In the genomic region with DNA sequence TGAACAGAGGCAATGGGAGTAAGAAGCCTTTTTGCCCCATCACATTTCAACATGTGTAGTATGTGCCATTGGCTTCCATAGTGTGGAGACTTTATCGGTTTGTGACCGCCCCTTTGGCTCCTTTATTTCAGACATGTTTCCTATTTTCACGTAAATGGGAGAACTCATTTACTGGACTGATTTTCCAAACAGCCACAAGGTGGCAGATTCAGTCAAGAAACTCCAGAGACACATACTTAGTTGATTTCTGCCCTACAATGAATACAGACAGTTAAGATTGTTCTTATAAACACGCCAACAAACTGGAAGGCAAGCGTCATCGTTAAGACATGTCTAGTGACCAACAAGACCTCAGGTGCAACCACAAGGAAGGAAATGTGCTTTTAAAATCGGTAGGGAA, we compare ENCODE assay signal across 8 mouse cellular contexts. TPM values are rescaled to one million over a fixed set of nuclear protein-coding genes. Genes with fewer than 3 reads are reported as not detected.
DNase-seq lines count a peak whose midpoint lies in the region; ATAC-seq and TF ChIP-seq lines count a peak whose summit lies in the region.

No protein-coding gene starts in this region.

- intact Hi-C loops in heart, adult 2 months (cut with DNase I): loop anchor here (1.0 to 10.0 kb wide), 4 partner anchors 289 to 536 kb away; no protein-coding TSS in a partner anchor

- no peak for TF ChIP-seq EP300 in heart, adult 2 months (IDR thresholded peaks at IDR 0.05; ENCODE audit: insufficient read depth, low read depth, low read length)
- no peak for TF ChIP-seq EP300 in stomach, postnatal 0 days (optimal IDR thresholded peaks at IDR 0.05)

- H3K36me3 ChIP-seq in heart, adult 2 months (ENCODE audit: control insufficient read depth, insufficient read depth, low read length): no peaks in the 10 kb centered on the region
- no peaks in the 10 kb centered on the region for H3K36me3 ChIP-seq in heart, embryonic 10.5 days
- no peaks in the 10 kb centered on the region for H3K36me3 ChIP-seq in stomach, postnatal 0 days (ENCODE audit: control insufficient read depth, insufficient read depth, low read length)

- no peak for DNase-seq in heart, adult 2 months
- DNase-seq in heart, embryonic 10.5 days (ENCODE audit: low spot score): no peak
- DNase-seq in thymus, postnatal 0 days (ENCODE audit: low spot score): peak; percentile 58
- no peak for DNase-seq in thymus, postnatal 36 days
- peak; percentile 28 for DNase-seq in heart, postnatal 4 days
- no peak for DNase-seq in stomach, postnatal 0 days (ENCODE audit: low spot score)
- DNase-seq in urinary bladder, postnatal 4 days (ENCODE audit: low spot score in 2 of 2): no peak
- no peak for DNase-seq in layer of hippocampus, adult 9-10 months (ENCODE audit: low spot score)

- no peak overlapping the region for H3K4me3 ChIP-seq in heart, adult 2 months
- no peak overlapping the region for H3K4me3 ChIP-seq in heart, embryonic 10.5 days
- H3K4me3 ChIP-seq in stomach, postnatal 0 days (ENCODE audit: low read depth, low read length): no peak overlapping the region

- H3K9me3 ChIP-seq in heart, embryonic 10.5 days: no peaks in the 10 kb centered on the region
- no peaks in the 10 kb centered on the region for H3K9me3 ChIP-seq in stomach, postnatal 0 days (ENCODE audit: control insufficient read depth, low read length)

- TF ChIP-seq CTCF in heart, adult 2 months (IDR thresholded peaks at IDR 0.05): peak; percentile 90
- TF ChIP-seq CTCF in stomach, postnatal 0 days (IDR thresholded peaks at IDR 0.05; ENCODE audit: low read depth): peak; percentile 87

- H3K27ac ChIP-seq in heart, adult 2 months: no peak overlapping the region
- H3K27ac ChIP-seq in heart, embryonic 10.5 days: no peak overlapping the region
- no peak overlapping the region for H3K27ac ChIP-seq in stomach, postnatal 0 days (replicated peaks)

- WGBS in heart, adult 2 months: 30% methylated on average over 7 of the region's 7 CpGs
- 50% methylated on average over 7 of the region's 7 CpGs for WGBS in heart, embryonic 10.5 days
- 25% methylated on average over 7 of the region's 7 CpGs for WGBS in stomach, postnatal 0 days

- no peaks in the 10 kb centered on the region for H3K27me3 ChIP-seq in heart, adult 2 months (ENCODE audit: control insufficient read depth, insufficient read depth, low read length)
- H3K27me3 ChIP-seq in heart, embryonic 10.5 days (ENCODE audit: insufficient read depth, poor library complexity, severe bottlenecking): no peaks in the 10 kb centered on the region
- no peaks in the 10 kb centered on the region for H3K27me3 ChIP-seq in stomach, postnatal 0 days (ENCODE audit: control insufficient read depth, insufficient read depth, low read length)

- no peak for TF ChIP-seq POLR2A in heart, adult 2 months (IDR thresholded peaks at IDR 0.05; ENCODE audit: insufficient read depth, low read depth, low read length)

- ATAC-seq in stomach, postnatal 0 days (ENCODE audit: low FRiP score, low TSS enrichment): no peak

- no peaks in the 10 kb centered on the region for H3K4me1 ChIP-seq in heart, adult 2 months (ENCODE audit: control insufficient read depth, insufficient read depth, low read length)
- H3K4me1 ChIP-seq in heart, embryonic 10.5 days: no peaks in the 10 kb centered on the region
- H3K4me1 ChIP-seq in stomach, postnatal 0 days (replicated peaks; ENCODE audit: control insufficient read depth, insufficient read depth): no peaks in the 10 kb centered on the region

- H3K9ac ChIP-seq in heart, adult 2 months (ENCODE audit: low read depth, low read length): no peak overlapping the region
- H3K9ac ChIP-seq in stomach, postnatal 0 days (ENCODE audit: low read length): no peak overlapping the region

- no peak overlapping the region for H3K4me2 ChIP-seq in stomach, postnatal 0 days (replicated peaks; ENCODE audit: low read depth)

- H3K79me2 ChIP-seq in heart, adult 2 months (replicated peaks; ENCODE audit: control insufficient read depth, insufficient read depth, low read length): no peaks in the 10 kb centered on the region

RNA-seq across cellular contexts. Expression of gene Basp1, which starts 15.0 kb away (rescaled TPM):
- 1 to 10 TPM; 1.9 to 2.4 TPM for total RNA-seq in heart, adult 2 months (2021)
- polyA plus RNA-seq in heart, adult 2 months (2012; rRNA removed): 1.5 and 1.8 TPM in 2 replicates
- polyA plus RNA-seq in heart, embryonic 10.5 days (2016; fragmentation: Nextera tagmentation; extraction: Ambion mirVana): 8.8 and 22.0 TPM in 2 replicates
- polyA plus RNA-seq in thymus, postnatal 0 days (2015; fragmentation: Nextera tagmentation; extraction: Ambion mirVana): 10.7 and 13.1 TPM in 2 replicates
- 10 to 100 TPM; 13.7 to 15.5 TPM for total RNA-seq in heart, postnatal 4 days (2021)
- 19.6 and 20.7 TPM in 2 replicates for polyA plus RNA-seq in stomach, postnatal 0 days (2015; fragmentation: Nextera tagmentation; extraction: Ambion mirVana)

Comparison
In these comparisons a context has a peak if more than half of its experiments do, and no peak if none do; other contexts are left out.
1. DNase-seq: peak in thymus, postnatal 0 days (single experiment) and heart, postnatal 4 days (single experiment); none in heart, adult 2 months (0 of 2), heart, embryonic 10.5 days (single experiment), thymus, postnatal 36 days (0 of 2), stomach, postnatal 0 days (single experiment), urinary bladder, postnatal 4 days (0 of 2) and layer of hippocampus, adult 9-10 months (single experiment).